Mouse (Mus musculus) hematopoietic multipotent progenitor cell, adult 10-12 weeks (in vitro differentiated cells): Measurements from ENCODE around the gene Obp2b. TPM values are rescaled to one million over a fixed set of nuclear protein-coding genes. Genes with fewer than 3 reads are reported as not detected.

Experiments
- polyA plus RNA-seq: library from polyadenylated mRNA; stranded (reverse); fragments of >175 nt; gene quantifications from 2 replicates; pipeline ENCODE4 v1.2.3, GENCODE M21; 2012; ENCODE audit warnings: low replicate concordance

Obp2b gene
- not detected in 2 replicates for polyA plus RNA-seq

DNA sequence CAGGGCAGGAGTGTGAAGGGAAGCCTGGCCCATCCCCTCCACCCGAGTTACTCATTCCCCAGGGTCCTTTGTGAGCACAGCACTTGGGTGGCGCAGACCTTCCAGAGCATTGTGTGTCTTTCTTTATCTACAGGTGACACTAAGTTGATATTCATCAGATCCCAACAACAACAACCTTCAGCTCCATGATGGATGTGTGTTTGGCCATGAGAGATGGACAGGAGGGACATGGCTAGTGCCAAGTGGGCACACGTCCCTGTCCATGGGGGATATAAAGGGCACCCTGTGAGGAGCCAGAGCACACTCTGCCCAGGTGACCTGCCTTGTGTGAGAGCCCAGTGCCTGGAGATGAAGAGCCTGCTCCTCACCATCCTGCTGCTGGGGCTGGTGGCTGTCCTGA lies at the start of gene Obp2b:
TSS of gene Obp2b (plus strand) at position 301 of the 400 bp plus-strand sequence.

DNA sequence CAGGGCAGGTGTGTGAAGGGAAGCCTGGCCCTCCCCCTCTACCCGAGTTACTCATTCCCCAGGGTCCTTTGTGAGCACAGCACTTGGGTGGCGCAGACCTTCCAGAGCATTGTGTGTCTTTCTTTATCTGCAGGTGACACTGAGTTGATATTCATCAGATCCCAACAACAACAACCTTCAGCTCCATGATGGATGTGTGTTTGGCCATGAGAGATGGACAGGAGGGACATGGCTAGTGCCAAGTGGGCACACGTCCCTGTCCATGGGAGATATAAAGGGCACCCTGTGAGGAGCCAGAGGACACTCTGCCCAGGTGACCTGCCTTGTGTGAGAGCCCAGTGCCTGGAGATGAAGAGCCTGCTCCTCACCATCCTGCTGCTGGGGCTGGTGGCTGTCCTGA lies 37.1 kb upstream of the Obp2b start, which contains the start of gene Obp2a:
TSS of gene Obp2a (plus strand) at position 301 of the 400 bp plus-strand sequence.

GRCm38 (mm10) chr2:25706643-25707481 lies 29.9 kb upstream of the Obp2b start, which contains the start of gene Bmyc:
Bmyc (plus strand) TSS chr2:25706739.

GRCm38 (mm10) chr2:25765269-25765668 lies 28.5 kb downstream of the Obp2b start, which contains the start of gene Lcn3:
Lcn3 (plus strand) TSS chr2:25765569.

DNA sequence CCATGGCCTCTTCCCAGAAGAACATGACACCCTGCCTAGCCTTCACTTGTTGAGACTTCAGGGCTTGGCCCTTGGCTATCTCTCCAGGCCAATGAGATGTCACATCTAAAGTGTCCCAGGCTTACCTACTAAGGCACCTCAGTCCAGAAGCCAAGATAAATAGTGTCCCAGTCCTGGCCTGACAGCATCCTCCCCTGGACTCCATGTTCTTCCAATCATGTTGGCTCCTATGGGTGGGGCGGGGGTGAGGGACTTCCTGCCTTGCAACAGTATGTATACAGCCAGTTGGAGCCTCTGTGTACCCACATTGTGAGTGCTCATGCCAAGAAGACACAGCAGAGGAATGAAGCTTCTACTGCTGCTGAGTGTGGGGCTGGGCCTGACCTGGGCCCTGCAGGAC lies 39.9 kb downstream of the Obp2b start, which contains the start of gene Lcn11:
TSS of gene Lcn11 (plus strand) at position 301 of the 400 bp plus-strand sequence.

GRCm38 (mm10) chr2:25781957-25782356 lies 45.1 kb downstream of the Obp2b start, which contains the start of gene Gm13539:
Gm13539 (plus strand) TSS chr2:25782257.

Other genes starting within 250 kb of the Obp2b start
- not detected in 2 replicates for gene Lcn12, start 243.1 kb upstream of the Obp2b start, polyA plus RNA-seq
- gene Fbxw5, start 236.3 kb upstream of the Obp2b start, polyA plus RNA-seq, result 16.5 and 48.8 TPM in 2 replicates
- gene C8g, start 235.3 kb upstream of the Obp2b start, polyA plus RNA-seq, result 0.27 TPM in 1 of 2 replicates, not detected in the other
- 6.4 and 20.6 TPM in 2 replicates for gene Traf2, start 190.1 kb upstream of the Obp2b start, polyA plus RNA-seq
- 403 and 822 TPM in 2 replicates for gene Edf1, start 179.2 kb upstream of the Obp2b start, polyA plus RNA-seq
- 1.7 and 1.9 TPM in 2 replicates for gene Mamdc4, start 162.2 kb upstream of the Obp2b start, polyA plus RNA-seq
- gene Phpt1, start 161.8 kb upstream of the Obp2b start, polyA plus RNA-seq, result 2.9 and 5.8 TPM in 2 replicates
- 8.1 and 18.3 TPM in 2 replicates for gene Ajm1, start 155.3 kb upstream of the Obp2b start, polyA plus RNA-seq
- 48.7 and 55.1 TPM in 2 replicates for gene Rabl6, start 128.5 kb upstream of the Obp2b start, polyA plus RNA-seq
- gene Ccdc183, start 119.3 kb upstream of the Obp2b start, polyA plus RNA-seq, result not detected in 2 replicates
- gene Tmem141, start 115.0 kb upstream of the Obp2b start, polyA plus RNA-seq, result 10.0 and 19.9 TPM in 2 replicates
- gene Fcna, start 109.0 kb upstream of the Obp2b start, polyA plus RNA-seq, result 145 and 166 TPM in 2 replicates
- not detected in 2 replicates for gene Lcn8, start 83.9 kb upstream of the Obp2b start, polyA plus RNA-seq
- not detected in 2 replicates for gene Lcn5, start 79.1 kb upstream of the Obp2b start, polyA plus RNA-seq
- gene Lcn6, start 60.2 kb upstream of the Obp2b start, polyA plus RNA-seq, result not detected in 2 replicates
- gene Lcn10, start 54.3 kb upstream of the Obp2b start, polyA plus RNA-seq, result not detected in 2 replicates
- not detected in 2 replicates for gene Obp2a, start 37.0 kb upstream of the Obp2b start, polyA plus RNA-seq
- gene Bmyc, start 30.3 kb upstream of the Obp2b start, polyA plus RNA-seq, result 189 and 405 TPM in 2 replicates
- not detected in 2 replicates for gene Lcn3, start 28.6 kb downstream of the Obp2b start, polyA plus RNA-seq
- not detected in 2 replicates for gene Lcn11, start 40.0 kb downstream of the Obp2b start, polyA plus RNA-seq
- not detected in 2 replicates for gene Gm13539, start 45.2 kb downstream of the Obp2b start, polyA plus RNA-seq
- not detected in 2 replicates for gene Glt6d1, start 78.8 kb downstream of the Obp2b start, polyA plus RNA-seq
- gene Lcn9, start 86.1 kb downstream of the Obp2b start, polyA plus RNA-seq, result not detected in 2 replicates
- gene Sohlh1, start 110.2 kb downstream of the Obp2b start, polyA plus RNA-seq, result not detected in 2 replicates
- gene Kcnt1, start 126.7 kb downstream of the Obp2b start, polyA plus RNA-seq, result not detected in 2 replicates
- gene Camsap1, start 246.3 kb downstream of the Obp2b start, polyA plus RNA-seq, result 5.1 and 6.0 TPM in 2 replicates